Mouse (Mus musculus) neural tube, embryonic 13.5 days (tissue): ENCODE results near the gene Ube2l3. TPM values are rescaled to one million over a fixed set of nuclear protein-coding genes. Genes with fewer than 3 reads are reported as not detected.
"Not testable (repeated sequence)": the region's sequence is repeated elsewhere in the genome, so short reads cannot be mapped to it uniquely, and the experiment has no call there.

Source experiments
- ATAC-seq: fragments of 200-750 bp; cut with Nextera tagmentation; 2 replicates; pipeline ENCODE4 v1.8.0; 2017; ENCODE audit warnings: low read depth, mild to moderate bottlenecking, moderate TSS enrichment, moderate library complexity
- H3K27ac ChIP-seq: fragments of 300-500 bp; sonication (generic); replicated peaks from 2 replicates; pipeline ENCODE4 v1.5.1; 2015; ENCODE audit warnings: moderate library complexity, mild to moderate bottlenecking, inconsistent platforms
- H3K27me3 ChIP-seq: fragments of 300-500 bp; sonication (generic); 2 replicates; pipeline ENCODE4 v1.6.1; 2015; ENCODE audit warnings: mild to moderate bottlenecking, inconsistent platforms
- H3K36me3 ChIP-seq: fragments of 300-500 bp; sonication (generic); 2 replicates; pipeline ENCODE4 v1.6.1; 2015; ENCODE audit warnings: mild to moderate bottlenecking, inconsistent platforms
- H3K4me1 ChIP-seq: fragments of 300-500 bp; sonication (generic); replicated peaks from 2 replicates; pipeline ENCODE4 v1.6.1; 2015; ENCODE audit warnings: inconsistent platforms
- H3K4me2 ChIP-seq: fragments of 300-500 bp; sonication (generic); 2 replicates; pipeline ENCODE4 v1.6.1; 2015; ENCODE audit warnings: inconsistent platforms, mild to moderate bottlenecking, moderate library complexity
- H3K4me3 ChIP-seq: fragments of 300-500 bp; sonication (generic); 2 replicates; pipeline ENCODE4 v1.5.1; 2015; ENCODE audit warnings: mild to moderate bottlenecking, inconsistent platforms
- H3K9ac ChIP-seq: fragments of 300-500 bp; sonication (generic); 2 replicates; pipeline ENCODE4 v1.6.1; 2015; ENCODE audit warnings: moderate library complexity, mild to moderate bottlenecking, inconsistent platforms
- H3K9me3 ChIP-seq: fragments of 300-500 bp; sonication (generic); 2 replicates; pipeline ENCODE4 v1.6.1; 2016; ENCODE audit warnings: inconsistent platforms
- WGBS: fragments of 180-500 bp; shearing (Covaris S2); methylation state at CpG from one replicate; pipeline ENCODE4 v1.1.7; 2015; 5-methylcytosine and 5-hydroxymethylcytosine counted together
- polyA plus RNA-seq: library from polyadenylated mRNA; unstranded; fragments of >200 nt; fragmentation: Nextera tagmentation; extraction: Ambion mirVana; gene quantifications from 2 replicates; pipeline ENCODE4 v1.2.1, GENCODE M21; 2015

Ube2l3 gene
- polyA plus RNA-seq, 1 experiment from 2014 or later, result 326 TPM

- H3K36me3 ChIP-seq, result no peaks in the 10 kb centered on the region
- peak within 1 kb of the TSS; percentile 90 for H3K9ac ChIP-seq
- H3K27ac ChIP-seq, result peak within 1 kb of the TSS; percentile 96
- H3K9me3 ChIP-seq, result no peaks in the 10 kb centered on the region
- WGBS, result 1% methylated on average over 59 of the region's 59 CpGs
- peak within 1 kb of the TSS; percentile 82 for H3K4me3 ChIP-seq
- ATAC-seq, result peak; percentile 95
- H3K4me1 ChIP-seq, result peaks cover 40% of the 10 kb centered on the region
- H3K4me2 ChIP-seq, result peak within 1 kb of the TSS; percentile 75
- H3K27me3 ChIP-seq, result no peaks in the 10 kb centered on the region
Observed at GRCm38 (mm10) chr16:17232794-17233701, 30.6 kb upstream of the Ube2l3 start, which contains the start of gene Hic2. Gene Hic2 (plus strand): TSS chr16:17233572.

- not testable (repeated sequence) for H3K36me3 ChIP-seq, H3K9ac ChIP-seq, H3K27me3 ChIP-seq, H3K27ac ChIP-seq, H3K4me3 ChIP-seq, H3K9me3 ChIP-seq, H3K4me2 ChIP-seq, ATAC-seq
- H3K4me1 ChIP-seq, result peaks cover 28% of the 10 kb centered on the region
- WGBS, result 94% methylated on average over 2 of the region's 2 CpGs
Observed at GRCm38 (mm10) chr16:17231523-17231922, 29.1 kb upstream of the Ube2l3 start.

- Histone ChIP-seq H3K4me2 (no peak overlapping the region), H3K27ac (no peak overlapping the region), H3K4me3 (no peak overlapping the region), H3K4me1 (no peaks in the 10 kb centered on the region), H3K27me3 (no peaks in the 10 kb centered on the region; the same call in 1 of the 2 replicates), H3K9ac (no peak overlapping the region), H3K36me3 (no peaks in the 10 kb centered on the region), H3K9me3 (0 out of 2 replicates have a peak, but pooled peaks cover 3% of the 10 kb centered on the region)
- no peak for ATAC-seq
Observed at GRCm38 (mm10) chr16:17226496-17226895, 24.0 kb upstream of the Ube2l3 start.

GRCm38 (mm10) chr16:17225584-17225983 lies 23.1 kb upstream of the Ube2l3 start:
- no peak overlapping the region for H3K4me3 ChIP-seq
- ATAC-seq, result no peak
- WGBS, result 89% methylated on average over 5 of the region's 5 CpGs
- no peaks in the 10 kb centered on the region; the same call in 1 of the 2 replicates for H3K27me3 ChIP-seq
- no peaks in the 10 kb centered on the region for H3K36me3 ChIP-seq
- no peak overlapping the region for H3K9ac ChIP-seq
- no peak overlapping the region for H3K4me2 ChIP-seq
- H3K4me1 ChIP-seq, result no peaks in the 10 kb centered on the region
- H3K9me3 ChIP-seq, result 0 out of 2 replicates have a peak, but pooled peaks cover 3% of the 10 kb centered on the region
- no peak overlapping the region for H3K27ac ChIP-seq

GRCm38 (mm10) chr16:17222197-17222596 lies 19.7 kb upstream of the Ube2l3 start:
- Histone ChIP-seq H3K27ac (no peak overlapping the region), H3K9ac (no peak overlapping the region), H3K36me3 (no peaks in the 10 kb centered on the region), H3K27me3 (no peaks in the 10 kb centered on the region; the same call in 1 of the 2 replicates), H3K4me1 (no peaks in the 10 kb centered on the region), H3K4me3 (no peak overlapping the region), H3K4me2 (no peak overlapping the region), H3K9me3 (0 out of 2 replicates have a peak, but pooled peaks cover 3% of the 10 kb centered on the region)
- peak; percentile 100 for ATAC-seq
- WGBS, result 32% methylated on average over 25 of the region's 25 CpGs

- WGBS, result 48% methylated on average over 7 of the region's 7 CpGs
- Histone ChIP-seq H3K9me3 (0 out of 2 replicates have a peak, but pooled peaks cover 3% of the 10 kb centered on the region), H3K4me2 (no peak overlapping the region), H3K4me1 (no peaks in the 10 kb centered on the region), H3K9ac (no peak overlapping the region), H3K27ac (no peak overlapping the region), H3K36me3 (no peaks in the 10 kb centered on the region), H3K27me3 (no peaks in the 10 kb centered on the region), H3K4me3 (no peak overlapping the region)
- no peak for ATAC-seq
Observed at GRCm38 (mm10) chr16:17220127-17220733, 17.8 kb upstream of the Ube2l3 start.

- H3K9ac ChIP-seq, result no peak overlapping the region
- no peak overlapping the region for H3K4me2 ChIP-seq
- H3K4me3 ChIP-seq, result no peak overlapping the region
- no peaks in the 10 kb centered on the region for H3K27me3 ChIP-seq
- WGBS, result 65% methylated on average over 8 of the region's 8 CpGs
- no peak for ATAC-seq
- no peaks in the 10 kb centered on the region for H3K36me3 ChIP-seq
- H3K27ac ChIP-seq, result no peak overlapping the region
- H3K9me3 ChIP-seq, result 0 out of 2 replicates have a peak, but pooled peaks cover under 1% of the 10 kb centered on the region
- H3K4me1 ChIP-seq, result no peaks in the 10 kb centered on the region
Observed at GRCm38 (mm10) chr16:17216934-17217633, 14.6 kb upstream of the Ube2l3 start.

- peak overlapping the region; percentile 86 for H3K4me2 ChIP-seq
- H3K4me1 ChIP-seq, result peaks cover 25% of the 10 kb centered on the region
- peaks cover 19% of the 10 kb centered on the region for H3K27me3 ChIP-seq
- H3K36me3 ChIP-seq, result no peaks in the 10 kb centered on the region
- H3K9ac ChIP-seq, result peak overlapping the region; percentile 70
- H3K4me3 ChIP-seq, result peak overlapping the region; percentile 47
- H3K27ac ChIP-seq, result peak overlapping the region; percentile 88
- ATAC-seq, result peak; percentile 65
- H3K9me3 ChIP-seq, result no peaks in the 10 kb centered on the region
- WGBS, result 6% methylated on average over 48 of the region's 48 CpGs
Observed at GRCm38 (mm10) chr16:17209981-17210838, 7.8 kb upstream of the Ube2l3 start.

GRCm38 (mm10) chr16:17209404-17209960 lies 7.0 kb upstream of the Ube2l3 start:
- Histone ChIP-seq H3K4me1 (peaks cover 25% of the 10 kb centered on the region), H3K36me3 (no peaks in the 10 kb centered on the region), H3K4me2 (peak overlapping the region; percentile 86), H3K27me3 (peaks cover 19% of the 10 kb centered on the region), H3K27ac (peak overlapping the region; percentile 88), H3K9me3 (no peaks in the 10 kb centered on the region), H3K9ac (peak overlapping the region; percentile 70), H3K4me3 (peak overlapping the region; percentile 47)
- 1% methylated on average over 37 of the region's 37 CpGs for WGBS
- ATAC-seq, result peak; percentile 12

GRCm38 (mm10) chr16:17208389-17209361 lies 6.2 kb upstream of the Ube2l3 start, which contains the start of gene Rimbp3:
Gene Rimbp3 (plus strand): TSS chr16:17208603.
- ATAC-seq, result peak; percentile 88
- peaks cover 25% of the 10 kb centered on the region for H3K4me1 ChIP-seq
- no peaks in the 10 kb centered on the region for H3K9me3 ChIP-seq
- peaks cover 19% of the 10 kb centered on the region for H3K27me3 ChIP-seq
- H3K36me3 ChIP-seq, result no peaks in the 10 kb centered on the region
- H3K27ac ChIP-seq, result peak within 1 kb of the TSS; percentile 88
- peak within 1 kb of the TSS; percentile 47 for H3K4me3 ChIP-seq
- H3K9ac ChIP-seq, result peak within 1 kb of the TSS; percentile 70
- H3K4me2 ChIP-seq, result peak within 1 kb of the TSS; percentile 86
- WGBS, result under 1% methylated on average over 85 of the region's 85 CpGs
